Mouse (Mus musculus): ENCODE data around the gene Mrgprb2.

The Mrgprb2 gene

GRCm38 (mm10) chr7:48557986-48558385 lies at the start of gene Mrgprb2:
Gene Mrgprb2, minus strand, starts transcription at chr7:48558086.
- no peak for DNase-seq (ENCODE audit: low read depth)

Measured in induced T-regulatory cell, adult 2 months (primary cell).